Mouse (Mus musculus) heart, postnatal 0 days (tissue): ENCODE measurements around the gene Fam161a. TPM values are rescaled to one million over a fixed set of nuclear protein-coding genes. Genes with fewer than 3 reads are reported as not detected.

Experiments
- ATAC-seq: fragments of 200-750 bp; cut with Nextera tagmentation; 2 replicates; pipeline ENCODE4 v1.8.0; 2017; ENCODE audit warnings: low read depth, moderate number of reproducible peaks, moderate library complexity; ENCODE audit not compliant: insufficient read depth
- DNase-seq: peaks from one replicate; pipeline ENCODE4 v3.0.0-alpha.2; 2016; ENCODE audit warnings: low spot score
- H3K27ac ChIP-seq: fragments of 300-500 bp; sonication (generic); 2 replicates; pipeline ENCODE4 v1.5.1; 2014; ENCODE audit warnings: low read depth, mild to moderate bottlenecking
- H3K27me3 ChIP-seq: fragments of 300-500 bp; sonication (generic); 2 replicates; pipeline ENCODE4 v1.6.1; 2014; ENCODE audit warnings: low read length, mixed read lengths; ENCODE audit not compliant: control insufficient read depth, insufficient read depth
- H3K36me3 ChIP-seq: fragments of 300-500 bp; sonication (generic); replicated peaks from 2 replicates; pipeline ENCODE4 v1.6.1; 2014; ENCODE audit warnings: low read length, mixed read lengths; ENCODE audit not compliant: control insufficient read depth, insufficient read depth
- H3K4me1 ChIP-seq: fragments of 300-500 bp; sonication (generic); 2 replicates; pipeline ENCODE4 v1.6.1; 2014; ENCODE audit warnings: antibody characterized with exemption; ENCODE audit not compliant: control insufficient read depth, insufficient read depth
- H3K4me2 ChIP-seq: fragments of 300-500 bp; sonication (generic); 2 replicates; pipeline ENCODE4 v1.6.1; 2014; ENCODE audit warnings: low read depth, mild to moderate bottlenecking, low read length, moderate library complexity
- H3K4me3 ChIP-seq: fragments of 300-500 bp; sonication (generic); 2 replicates; pipeline ENCODE4 v1.5.1; 2014; ENCODE audit warnings: low read depth, low read length
- H3K9ac ChIP-seq: fragments of 300-500 bp; sonication (generic); replicated peaks from 2 replicates; pipeline ENCODE4 v1.6.1; 2014; ENCODE audit warnings: low read depth, low read length, mixed read lengths
- H3K9me3 ChIP-seq: fragments of 300-500 bp; sonication (generic); replicated peaks from 2 replicates; pipeline ENCODE4 v1.6.1; 2016; ENCODE audit warnings: low read length; ENCODE audit not compliant: control insufficient read depth
- CTCF ChIP-seq: IDR thresholded peaks from 2 replicates; pipeline ENCODE4 v1.5.1; 2016; ENCODE audit warnings: antibody characterized with exemption, control low read depth, low read depth
- EP300 ChIP-seq: IDR thresholded peaks from 2 replicates; pipeline ENCODE4 v1.6.1; 2016; ENCODE audit warnings: antibody characterized with exemption, low read depth
- WGBS: fragments of 180-500 bp; shearing (Covaris S2); extraction: QIAGEN DNeasy Blood & Tissue Kit; methylation state at CpG from one replicate; pipeline ENCODE4 v1.1.7; 2014; 5-methylcytosine and 5-hydroxymethylcytosine counted together
- polyA plus RNA-seq: library from polyadenylated mRNA; unstranded; fragments of >200 nt; fragmentation: Nextera tagmentation; extraction: Ambion mirVana; gene quantifications from 2 replicates; pipeline ENCODE4 v1.2.1, GENCODE M21; 2015
- total RNA-seq: library from RNA; depleted of rRNA; stranded (reverse); fragments of >200 nt; gene quantifications from 2 replicates; pipeline ENCODE4 v1.2.3, GENCODE M21; 2014; ENCODE audit warnings: low replicate concordance

Gene Fam161a
- total and polyA plus RNA-seq, 2 experiments from 2014 or later = 0.34 to 1.3 TPM

DNA sequence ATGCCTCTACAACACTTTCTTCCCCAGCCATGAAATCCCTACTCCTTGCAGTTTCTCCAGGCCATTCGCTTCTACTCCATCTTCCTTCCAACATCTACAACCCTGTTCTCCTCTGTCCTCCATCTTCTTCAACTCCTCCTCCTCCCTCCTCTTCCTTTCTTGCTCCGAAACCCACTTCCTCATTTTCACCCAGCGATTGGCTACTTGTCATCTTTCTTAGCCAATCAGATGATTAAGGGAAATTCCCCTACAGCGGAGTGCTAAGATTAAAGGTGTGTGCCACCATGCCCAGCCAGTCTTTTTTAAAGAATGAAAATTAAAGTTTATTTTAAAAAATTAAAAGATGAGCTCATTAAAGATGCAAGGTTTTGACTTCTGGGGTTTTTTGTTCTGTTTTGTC is 10.6 kb downstream of the Fam161a start:
- Histone ChIP-seq H3K9me3 (0 out of 2 replicates have a peak, but pooled peaks cover 3% of the 10 kb centered on the region), H3K4me2 (no peak overlapping the region), H3K4me1 (no peaks in the 10 kb centered on the region), H3K27me3 (no peaks in the 10 kb centered on the region), H3K36me3 (no peaks in the 10 kb centered on the region), H3K27ac (no peak overlapping the region), H3K4me3 (no peak overlapping the region), H3K9ac (no peak overlapping the region)
- TF ChIP-seq EP300 = no peak
- ATAC-seq = no peak
- WGBS = 85% methylated on average over 4 of the region's 4 CpGs
- DNase-seq = no peak

- ATAC-seq = no peak
- H3K4me1 ChIP-seq = no peaks in the 10 kb centered on the region
- H3K4me2 ChIP-seq = no peak overlapping the region
- 0 out of 2 replicates have a peak, but pooled peaks cover 3% of the 10 kb centered on the region for H3K9me3 ChIP-seq
- H3K27me3 ChIP-seq = no peaks in the 10 kb centered on the region
- DNase-seq = no peak
- no peak overlapping the region for H3K4me3 ChIP-seq
- TF ChIP-seq EP300 (no peak), CTCF (no peak)
- no peaks in the 10 kb centered on the region for H3K36me3 ChIP-seq
- 67% methylated on average over 24 of the region's 24 CpGs for WGBS
- H3K27ac ChIP-seq = no peak overlapping the region
- H3K9ac ChIP-seq = no peak overlapping the region
These were observed 12.9 kb downstream of the Fam161a start for GRCm38 (mm10) chr11:23020116-23020770.

GRCm38 (mm10) chr11:23020841-23021240 is 13.5 kb downstream of the Fam161a start:
- no peak for DNase-seq
- H3K27ac ChIP-seq = no peak overlapping the region
- no peaks in the 10 kb centered on the region for H3K27me3 ChIP-seq
- H3K9ac ChIP-seq = no peak overlapping the region
- 0 out of 2 replicates have a peak, but pooled peaks cover 3% of the 10 kb centered on the region for H3K9me3 ChIP-seq
- 88% methylated on average over 14 of the region's 14 CpGs for WGBS
- no peak for ATAC-seq
- no peak overlapping the region for H3K4me2 ChIP-seq
- H3K4me3 ChIP-seq = no peak overlapping the region
- no peaks in the 10 kb centered on the region for H3K4me1 ChIP-seq
- H3K36me3 ChIP-seq = no peaks in the 10 kb centered on the region
- TF ChIP-seq CTCF (no peak), EP300 (no peak)

GRCm38 (mm10) chr11:23023155-23023554 is 15.8 kb downstream of the Fam161a start:
- 91% methylated on average over 2 of the region's 2 CpGs for WGBS
- Histone ChIP-seq H3K27me3 (no peaks in the 10 kb centered on the region), H3K4me2 (no peak overlapping the region), H3K4me1 (no peaks in the 10 kb centered on the region), H3K36me3 (no peaks in the 10 kb centered on the region), H3K4me3 (no peak overlapping the region), H3K27ac (no peak overlapping the region), H3K9ac (no peak overlapping the region), H3K9me3 (0 out of 2 replicates have a peak, but pooled peaks cover 3% of the 10 kb centered on the region)
- DNase-seq = no peak
- ATAC-seq = no peak
- no peak for TF ChIP-seq EP300
- TF ChIP-seq CTCF = no peak

DNA sequence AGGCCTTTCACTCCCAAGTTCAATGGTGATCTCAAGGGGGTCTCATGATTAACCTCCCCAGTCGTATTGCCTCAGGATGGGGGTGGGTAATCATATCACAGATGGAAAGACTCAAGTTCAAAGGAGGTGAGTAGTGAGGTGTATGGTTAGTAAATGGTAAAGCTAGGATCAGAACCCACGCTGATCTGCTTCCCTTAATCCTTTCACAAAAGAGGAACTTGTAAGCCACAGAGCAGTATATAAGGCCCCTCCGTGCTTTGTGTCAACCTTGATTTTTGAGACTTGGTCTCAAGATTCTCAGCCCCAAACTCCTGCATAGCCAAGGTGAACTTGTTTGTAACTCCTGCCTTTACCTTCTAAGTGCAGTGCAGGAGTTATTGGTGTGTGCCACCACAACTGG is 16.8 kb downstream of the Fam161a start:
- 78% methylated on average over 3 of the region's 3 CpGs for WGBS
- H3K4me3 ChIP-seq = no peak overlapping the region
- no peaks in the 10 kb centered on the region for H3K4me1 ChIP-seq
- no peak for TF ChIP-seq CTCF
- TF ChIP-seq EP300 = no peak
- H3K9me3 ChIP-seq = no peaks in the 10 kb centered on the region
- DNase-seq (no peak), ATAC-seq (no peak)
- no peak overlapping the region for H3K4me2 ChIP-seq
- no peak overlapping the region for H3K9ac ChIP-seq
- H3K36me3 ChIP-seq = no peaks in the 10 kb centered on the region
- no peaks in the 10 kb centered on the region for H3K27me3 ChIP-seq
- no peak overlapping the region for H3K27ac ChIP-seq

- 43% methylated on average over 3 of the region's 3 CpGs for WGBS
- Histone ChIP-seq H3K36me3 (no peaks in the 10 kb centered on the region), H3K27ac (no peak overlapping the region), H3K9ac (no peak overlapping the region), H3K4me1 (no peaks in the 10 kb centered on the region), H3K4me3 (no peak overlapping the region), H3K4me2 (no peak overlapping the region), H3K27me3 (no peaks in the 10 kb centered on the region), H3K9me3 (no peaks in the 10 kb centered on the region)
- ATAC-seq = no peak
- no peak for TF ChIP-seq CTCF
- TF ChIP-seq EP300 = no peak
- no peak for DNase-seq
These were observed 21.6 kb downstream of the Fam161a start for GRCm38 (mm10) chr11:23028957-23029356.
